Mouse (Mus musculus) liver, postnatal 0 days (tissue): ENCODE data around the gene H2-Ab1.

Source experiments
- CTCF ChIP-seq: sonication (generic); IDR thresholded peaks from 2 replicates; pipeline ENCODE4 v1.5.1; 2016; ENCODE audit warnings: antibody characterized with exemption, low read depth
- EP300 ChIP-seq: IDR thresholded peaks from 2 replicates; pipeline ENCODE4 v1.6.1; 2016; ENCODE audit warnings: antibody characterized with exemption, low read depth, mild to moderate bottlenecking

GRCm38 (mm10) chr17:34211746-34212365 lies 45.6 kb upstream of the H2-Ab1 start:
- TF ChIP-seq CTCF (no peak), EP300 (no peak)
